Mouse (Mus musculus) cerebral cortex, adult 2 months (tissue): ENCODE measurements around the gene Afap1.

ENCODE experiments used
- WGBS: fragments of 180-500 bp; shearing (Covaris S2); methylation state at CpG from one replicate; pipeline ENCODE4 v1.1.7; 2018; 5-methylcytosine and 5-hydroxymethylcytosine counted together

The Afap1 gene

GRCm38 (mm10) chr5:35974265-35974664 is 81.1 kb downstream of the Afap1 start:
- 88% methylated on average over 15 of the region's 15 CpGs for WGBS

GRCm38 (mm10) chr5:35975681-35976080 is 82.6 kb downstream of the Afap1 start:
- WGBS: 8% methylated on average over 5 of the region's 5 CpGs

GRCm38 (mm10) chr5:35980542-35980941 is 87.4 kb downstream of the Afap1 start:
- WGBS: 85% methylated on average over 5 of the region's 5 CpGs

GRCm38 (mm10) chr5:35981341-35981740 is 88.2 kb downstream of the Afap1 start:
- 64% methylated on average over 5 of the region's 5 CpGs for WGBS

GRCm38 (mm10) chr5:35981976-35982375 is 88.9 kb downstream of the Afap1 start:
- 37% methylated on average over 4 of the region's 4 CpGs for WGBS

- 30% methylated on average over 8 of the region's 8 CpGs for WGBS
Measured at GRCm38 (mm10) chr5:35985611-35986010, 92.5 kb downstream of the Afap1 start.

- 90% methylated on average over 8 of the region's 8 CpGs for WGBS
Measured at GRCm38 (mm10) chr5:35988085-35988484, 95.0 kb downstream of the Afap1 start.

GRCm38 (mm10) chr5:35989506-35989905 is 96.4 kb downstream of the Afap1 start:
- 84% methylated on average over 6 of the region's 6 CpGs for WGBS

- WGBS: 77% methylated on average over 11 of the region's 11 CpGs
Measured at GRCm38 (mm10) chr5:35989986-35990735, 97.0 kb downstream of the Afap1 start.

GRCm38 (mm10) chr5:36003797-36004196 is 110.7 kb downstream of the Afap1 start:
- 87% methylated on average over 10 of the region's 10 CpGs for WGBS

GRCm38 (mm10) chr5:36006106-36006505 is 113.0 kb downstream of the Afap1 start:
- 78% methylated on average over 8 of the region's 8 CpGs for WGBS

GRCm38 (mm10) chr5:36006586-36006985 is 113.5 kb downstream of the Afap1 start:
- 74% methylated on average over 5 of the region's 5 CpGs for WGBS

GRCm38 (mm10) chr5:36007649-36008048 is 114.5 kb downstream of the Afap1 start:
- whole genome bisulfite sequencing: 50% methylated on average over 10 of the region's 10 CpGs

GRCm38 (mm10) chr5:36009405-36009804 is 116.3 kb downstream of the Afap1 start:
- WGBS: 70% methylated on average over 4 of the region's 4 CpGs

- WGBS: 84% methylated on average over 3 of the region's 3 CpGs
Measured at GRCm38 (mm10) chr5:36018366-36018765, 125.2 kb downstream of the Afap1 start.

GRCm38 (mm10) chr5:36021091-36021490 is 128.0 kb downstream of the Afap1 start:
- WGBS: 86% methylated on average over 3 of the region's 3 CpGs

GRCm38 (mm10) chr5:36022361-36022760 is 129.2 kb downstream of the Afap1 start:
- 96% methylated on average over 1 of the region's 1 CpGs for WGBS

- 70% methylated on average over 9 of the region's 9 CpGs for WGBS
Measured at GRCm38 (mm10) chr5:36024003-36024685, 131.0 kb downstream of the Afap1 start.

- 68% methylated on average over 4 of the region's 4 CpGs for WGBS
Measured at GRCm38 (mm10) chr5:36025076-36025475, 132.0 kb downstream of the Afap1 start.

GRCm38 (mm10) chr5:36033531-36034426 is 140.7 kb downstream of the Afap1 start:
- WGBS: 31% methylated on average over 8 of the region's 8 CpGs

GRCm38 (mm10) chr5:36039596-36039995 is 146.5 kb downstream of the Afap1 start:
- WGBS: 88% methylated on average over 5 of the region's 5 CpGs
